Mouse (Mus musculus) spleen, adult 2 months (tissue): ENCODE results near the gene Lrrk1. TPM values are rescaled to one million over a fixed set of nuclear protein-coding genes. Genes with fewer than 3 reads are reported as not detected.
A peak's percentile ranks its signal among the peaks of the same experiment; 100 is the strongest.

Source experiments
- DNase-seq, 2 experiments: peaks; one replicate each; pipeline versions ENCODE4 v3.0.0 to v3.0.0-alpha.2; 2012 to 2021; ENCODE audit warnings: low spot score in 2 of 2, low read depth in 1 of 2
- H3K27ac ChIP-seq: fragments of 200-500 bp; 2 replicates; pipeline ENCODE4 v1.5.1; 2012; ENCODE audit warnings: low read length, inconsistent platforms; ENCODE audit not compliant: insufficient read depth
- H3K27me3 ChIP-seq: fragments of 200-500 bp; 2 replicates; pipeline ENCODE4 v1.6.1; 2012; ENCODE audit warnings: mild to moderate bottlenecking, moderate library complexity, low read length, inconsistent platforms; ENCODE audit not compliant: control insufficient read depth, insufficient read depth
- H3K36me3 ChIP-seq: fragments of 200-500 bp; 2 replicates; pipeline ENCODE4 v1.6.1; 2012; ENCODE audit warnings: mild to moderate bottlenecking, low read length, inconsistent platforms; ENCODE audit not compliant: control insufficient read depth, insufficient read depth
- H3K4me1 ChIP-seq: fragments of 200-500 bp; 2 replicates; pipeline ENCODE4 v1.6.1; 2011; ENCODE audit warnings: inconsistent platforms; ENCODE audit not compliant: control insufficient read depth, insufficient read depth, insufficient read length
- H3K4me3 ChIP-seq: fragments of 200-500 bp; 2 replicates; pipeline ENCODE4 v1.5.1; 2011; ENCODE audit warnings: mild to moderate bottlenecking, inconsistent platforms; ENCODE audit not compliant: insufficient read depth, insufficient read length; ENCODE audit errors: extremely low read depth
- CTCF ChIP-seq: fragments of 200-500 bp; IDR thresholded peaks from 2 replicates; pipeline ENCODE4 v1.5.1; 2011; ENCODE audit warnings: mild to moderate bottlenecking, inconsistent platforms; ENCODE audit not compliant: insufficient read depth, insufficient read length, insufficient replicate concordance; ENCODE audit errors: extremely low read depth
- POLR2A ChIP-seq: fragments of 200-500 bp; IDR thresholded peaks from 2 replicates; pipeline ENCODE4 v1.6.1; 2011; ENCODE audit warnings: low read depth, low read length, inconsistent platforms
- WGBS: fragments of 180-500 bp; shearing (Covaris S2); methylation state at CpG from one replicate; pipeline ENCODE4 v1.1.7; 2018; 5-methylcytosine and 5-hydroxymethylcytosine counted together
- polyA plus RNA-seq: library from polyadenylated mRNA; depleted of rRNA; stranded (reverse); fragments of >200 nt; gene quantifications from 2 replicates; pipeline ENCODE4 v1.2.3, GENCODE M21; 2012; rRNA removed

Lrrk1 gene
- polyA plus RNA-seq, result 45.8 and 50.2 TPM in 2 replicates

- WGBS, result under 1% methylated on average over 70 of the region's 70 CpGs
- peak within 1 kb of the TSS; percentile 87 for H3K27ac ChIP-seq
- DNase-seq, result peak; percentile 38 to 69
Measured at GRCm38 (mm10) chr7:66387813-66388521, at the start of gene Lrrk1. Lrrk1 (minus strand) TSS chr7:66388350.

DNA sequence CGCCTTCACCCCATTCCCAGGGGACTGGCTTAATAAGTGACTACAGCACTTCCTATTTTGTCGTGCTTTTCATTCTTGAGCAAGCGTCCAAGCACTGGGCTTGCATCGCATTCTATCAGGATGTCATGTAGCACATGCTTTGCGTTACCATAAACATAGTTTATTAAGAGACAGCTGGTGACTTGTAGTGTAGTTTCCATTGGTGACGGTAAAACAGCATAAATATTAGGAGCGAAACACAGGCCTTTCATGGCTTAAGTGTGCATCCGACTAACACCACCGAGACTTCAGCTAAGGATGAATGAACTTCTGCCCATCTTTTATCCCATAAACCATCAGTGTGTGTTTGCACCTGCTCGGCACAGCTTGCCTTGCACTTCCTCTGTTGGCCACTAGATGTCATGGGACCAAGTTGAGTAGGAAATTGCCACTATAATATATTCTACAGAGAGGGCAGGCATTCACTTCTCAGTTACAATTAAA, 46.3 kb upstream of the Lrrk1 start:
- TF ChIP-seq POLR2A, result no peak
- peak; percentile 76; the same call in 1 of the 2 replicates for TF ChIP-seq CTCF
- DNase-seq, result peak; percentile 5 to 45
- Histone ChIP-seq H3K36me3 (no peaks in the 10 kb centered on the region), H3K27ac (no peak overlapping the region), H3K4me3 (no peak overlapping the region), H3K4me1 (no peaks in the 10 kb centered on the region), H3K27me3 (no peaks in the 10 kb centered on the region)
- WGBS, result 42% methylated on average over 10 of the region's 10 CpGs

More at GRCm38 (mm10) chr7:66387813-66388521, at the start of gene Lrrk1:
- Histone ChIP-seq H3K27me3 (no peaks in the 10 kb centered on the region; the same call in 1 of the 2 replicates), H3K4me1 (peaks cover 15% of the 10 kb centered on the region), H3K4me3 (peak within 1 kb of the TSS; percentile 90), H3K36me3 (no peaks in the 10 kb centered on the region)
- TF ChIP-seq CTCF, result peak; percentile 49; the same call in 1 of the 2 replicates
- peak; percentile 71 for TF ChIP-seq POLR2A

GRCm38 (mm10) chr7:66427437-66428161, 39.4 kb upstream of the Lrrk1 start, which contains the start of gene Aldh1a3:
Aldh1a3 (minus strand) TSS chr7:66427517.
- H3K4me3 ChIP-seq, result peak within 1 kb of the TSS; percentile 17; the same call in 1 of the 2 replicates
- H3K27ac ChIP-seq, result no peak within 1 kb of the TSS
- H3K27me3 ChIP-seq, result peaks cover 14% of the 10 kb centered on the region
- WGBS, result under 1% methylated on average over 52 of the region's 56 CpGs
- H3K36me3 ChIP-seq, result no peaks in the 10 kb centered on the region
- TF ChIP-seq CTCF (no peak), POLR2A (no peak)
- DNase-seq, result peak in 1 of 2 experiments; percentile 6
- peaks cover 3% of the 10 kb centered on the region; the same call in 1 of the 2 replicates for H3K4me1 ChIP-seq

- no peak overlapping the region for H3K27ac ChIP-seq
- H3K36me3 ChIP-seq, result no peaks in the 10 kb centered on the region
- no peak for TF ChIP-seq POLR2A
- no peak for TF ChIP-seq CTCF
- peaks cover 14% of the 10 kb centered on the region for H3K27me3 ChIP-seq
- no peak for DNase-seq
- H3K4me1 ChIP-seq, result peaks cover 3% of the 10 kb centered on the region; the same call in 1 of the 2 replicates
- 6% methylated on average over 23 of the region's 23 CpGs for WGBS
- H3K4me3 ChIP-seq, result peak overlapping the region; percentile 17; the same call in 1 of the 2 replicates
Measured at GRCm38 (mm10) chr7:66427053-66427436, 38.9 kb upstream of the Lrrk1 start.

DNA sequence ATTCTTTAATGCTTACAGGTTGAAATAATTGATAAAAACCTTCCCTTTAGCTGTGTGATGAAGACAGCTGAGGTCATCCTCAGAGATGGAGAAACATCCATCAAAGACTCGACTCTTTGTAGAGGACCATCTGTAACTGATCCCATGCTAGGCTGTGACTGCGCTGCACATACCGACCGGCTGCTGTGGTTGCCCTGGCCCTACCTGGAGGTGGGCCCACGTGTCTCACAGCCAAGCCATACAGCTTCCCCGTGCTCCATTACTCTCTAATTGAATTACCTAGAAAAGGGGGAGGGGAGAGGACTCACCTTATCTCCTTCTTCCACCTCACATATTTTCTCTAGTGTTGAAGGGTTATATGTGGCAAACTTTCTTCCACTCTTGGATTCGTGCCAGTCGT, 33.8 kb upstream of the Lrrk1 start:
- Histone ChIP-seq H3K36me3 (no peaks in the 10 kb centered on the region), H3K27ac (no peak overlapping the region), H3K27me3 (peaks cover 7% of the 10 kb centered on the region), H3K4me1 (no peaks in the 10 kb centered on the region), H3K4me3 (no peak overlapping the region)
- DNase-seq, result no peak
- WGBS, result 78% methylated on average over 8 of the region's 8 CpGs
- TF ChIP-seq CTCF (no peak), POLR2A (no peak)

- no peaks in the 10 kb centered on the region for H3K4me1 ChIP-seq
- TF ChIP-seq CTCF (no peak), POLR2A (no peak)
- no peak overlapping the region for H3K4me3 ChIP-seq
- H3K27ac ChIP-seq, result no peak overlapping the region
- no peak for DNase-seq
- H3K36me3 ChIP-seq, result no peaks in the 10 kb centered on the region
- 69% methylated on average over 12 of the region's 12 CpGs for WGBS
- H3K27me3 ChIP-seq, result no peaks in the 10 kb centered on the region
Measured at GRCm38 (mm10) chr7:66418981-66419380, 30.8 kb upstream of the Lrrk1 start.

- TF ChIP-seq POLR2A (no peak), CTCF (no peak)
- Histone ChIP-seq H3K36me3 (no peaks in the 10 kb centered on the region), H3K4me3 (no peak overlapping the region), H3K27ac (no peak overlapping the region), H3K27me3 (no peaks in the 10 kb centered on the region), H3K4me1 (no peaks in the 10 kb centered on the region)
- no peak for DNase-seq
- WGBS, result 62% methylated on average over 4 of the region's 4 CpGs
Measured at GRCm38 (mm10) chr7:66416829-66417228, 28.7 kb upstream of the Lrrk1 start.
